ENCODE assay signal across 10 mouse cellular contexts in the genomic region with DNA sequence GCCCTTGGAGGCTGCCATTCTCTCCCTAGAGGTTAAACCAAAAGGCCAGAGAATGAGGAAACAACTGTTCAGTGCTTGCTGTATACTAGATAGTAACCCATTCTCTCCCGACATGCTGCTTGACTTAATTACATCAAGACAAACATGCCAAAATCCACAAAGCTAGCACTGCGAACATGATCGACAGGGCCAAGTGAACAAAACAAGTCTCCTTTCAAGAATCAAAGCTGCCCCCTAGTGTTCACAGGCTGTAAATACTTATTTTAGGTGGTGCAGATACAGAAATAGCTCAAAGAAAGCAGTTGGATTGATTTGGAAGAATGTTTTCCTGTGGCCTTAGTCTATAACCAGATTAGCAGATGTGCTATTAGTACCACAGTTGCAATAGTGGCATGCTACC. TPM values are rescaled to one million over a fixed set of nuclear protein-coding genes. Genes with fewer than 3 reads are reported as not detected.
DNase-seq lines count a peak whose midpoint lies in the region; ATAC-seq lines count a peak whose summit lies in the region.
"Had no signal": no experiment of that assay in that cellular context is flagged by ENCODE, and none has a peak within 500 bp of the region (broad histone marks: within the 10 kb centered on the region; RNA-seq: fewer than 3 reads in every experiment).

No protein-coding gene starts in this region.

- 39% methylated on average over 3 of the region's 3 CpGs for WGBS in hindbrain, embryonic 12.5 days
- WGBS in hindbrain, embryonic 10.5 days = 41% methylated on average over 3 of the region's 3 CpGs
- WGBS in forebrain, embryonic 16.5 days = 11% methylated on average over 3 of the region's 3 CpGs
- WGBS in neural tube, embryonic 12.5 days = 60% methylated on average over 3 of the region's 3 CpGs

- H3K9ac ChIP-seq in hindbrain, embryonic 12.5 days = no peak overlapping the region
- no peak overlapping the region for H3K9ac ChIP-seq in forebrain, embryonic 16.5 days (replicated peaks; ENCODE audit: low read depth, low read length)
- H3K9ac ChIP-seq in neural tube, embryonic 12.5 days = no peak overlapping the region
- H3K9ac ChIP-seq: embryonic facial prominence, embryonic 15.5 days; lung, embryonic 15.5 days had no signal

- H3K4me3 ChIP-seq in hindbrain, embryonic 12.5 days = no peak overlapping the region
- H3K4me3 ChIP-seq in hindbrain, embryonic 10.5 days = no peak overlapping the region
- no peak overlapping the region for H3K4me3 ChIP-seq in forebrain, embryonic 16.5 days (replicated peaks; ENCODE audit: low read length)
- no peak overlapping the region for H3K4me3 ChIP-seq in neural tube, embryonic 12.5 days
- H3K4me3 ChIP-seq: embryonic facial prominence, embryonic 15.5 days; lung, embryonic 15.5 days had no signal

- no peak overlapping the region for H3K4me2 ChIP-seq in hindbrain, embryonic 12.5 days (replicated peaks)
- no peak overlapping the region for H3K4me2 ChIP-seq in forebrain, embryonic 16.5 days (ENCODE audit: low read length)
- H3K4me2 ChIP-seq in neural tube, embryonic 12.5 days (replicated peaks) = no peak overlapping the region
- H3K4me2 ChIP-seq: embryonic facial prominence, embryonic 15.5 days; lung, embryonic 15.5 days had no signal

- H3K9me3 ChIP-seq in hindbrain, embryonic 12.5 days (replicated peaks) = no peaks in the 10 kb centered on the region
- H3K9me3 ChIP-seq in hindbrain, embryonic 10.5 days = no peaks in the 10 kb centered on the region
- H3K9me3 ChIP-seq in forebrain, embryonic 16.5 days (ENCODE audit: control insufficient read depth, low read length) = no peaks in the 10 kb centered on the region
- no peaks in the 10 kb centered on the region for H3K9me3 ChIP-seq in neural tube, embryonic 12.5 days
- H3K9me3 ChIP-seq: embryonic facial prominence, embryonic 15.5 days; lung, embryonic 15.5 days had no signal

- no peaks in the 10 kb centered on the region for H3K36me3 ChIP-seq in hindbrain, embryonic 12.5 days
- H3K36me3 ChIP-seq in hindbrain, embryonic 10.5 days = peaks cover 29% of the 10 kb centered on the region
- H3K36me3 ChIP-seq in forebrain, embryonic 16.5 days (ENCODE audit: control insufficient read depth, insufficient read depth) = no peaks in the 10 kb centered on the region
- H3K36me3 ChIP-seq in neural tube, embryonic 12.5 days = peaks cover 4% of the 10 kb centered on the region; the same call in 1 of the 2 replicates
- H3K36me3 ChIP-seq: lung, embryonic 15.5 days had no signal

- H3K4me1 ChIP-seq in hindbrain, embryonic 12.5 days = no peaks in the 10 kb centered on the region
- H3K4me1 ChIP-seq in hindbrain, embryonic 10.5 days (replicated peaks) = no peaks in the 10 kb centered on the region
- no peaks in the 10 kb centered on the region for H3K4me1 ChIP-seq in forebrain, embryonic 16.5 days (replicated peaks; ENCODE audit: control insufficient read depth, insufficient read depth, low read length)
- H3K4me1 ChIP-seq in neural tube, embryonic 12.5 days = no peaks in the 10 kb centered on the region
- H3K4me1 ChIP-seq: lung, embryonic 15.5 days had no signal

- no peaks in the 10 kb centered on the region for H3K27me3 ChIP-seq in hindbrain, embryonic 12.5 days
- no peaks in the 10 kb centered on the region for H3K27me3 ChIP-seq in hindbrain, embryonic 10.5 days (ENCODE audit: insufficient read depth, poor library complexity, severe bottlenecking)
- no peaks in the 10 kb centered on the region for H3K27me3 ChIP-seq in forebrain, embryonic 16.5 days (replicated peaks; ENCODE audit: control insufficient read depth, insufficient read depth, low read length)
- H3K27me3 ChIP-seq in neural tube, embryonic 12.5 days (replicated peaks) = no peaks in the 10 kb centered on the region
- H3K27me3 ChIP-seq: embryonic facial prominence, embryonic 15.5 days; lung, embryonic 15.5 days had no signal

- 0 out of 2 replicates have a peak, but pooled peaks have one; percentile 46 for ATAC-seq in hindbrain, embryonic 12.5 days (ENCODE audit: low FRiP score)
- peak; percentile 32; the same call in 1 of the 2 replicates for ATAC-seq in forebrain, embryonic 16.5 days
- ATAC-seq in neural tube, embryonic 12.5 days (ENCODE audit: low FRiP score, low read depth) = 0 out of 2 replicates have a peak, but pooled peaks have one; percentile 24

- no peak for DNase-seq in hindbrain, embryonic 10.5 days (ENCODE audit: low spot score)
- peak; percentile 66 for DNase-seq in CD4-positive, CD25-positive, alpha-beta regulatory T cell, adult 2 months (ENCODE audit: low read depth, low spot score)
- peak; percentile 48 for DNase-seq in adipocyte (ENCODE audit: low spot score)
- peak; percentile 38 for DNase-seq in layer of hippocampus, adult 9-11 months
- DNase-seq in adrenal gland, adult 2 months = no peak

- no peak overlapping the region for H3K27ac ChIP-seq in hindbrain, embryonic 12.5 days
- H3K27ac ChIP-seq in hindbrain, embryonic 10.5 days = no peak overlapping the region
- H3K27ac ChIP-seq in forebrain, embryonic 16.5 days (ENCODE audit: low read length) = no peak overlapping the region
- H3K27ac ChIP-seq in neural tube, embryonic 12.5 days = no peak overlapping the region
- H3K27ac ChIP-seq: embryonic facial prominence, embryonic 15.5 days; lung, embryonic 15.5 days had no signal

RNA-seq across cellular contexts. Expression of a gene that starts 44.3 kb away (rescaled TPM):
- polyA plus RNA-seq in hindbrain, embryonic 12.5 days (2016; fragmentation: Nextera tagmentation; extraction: Ambion mirVana) = not detected in 2 replicates
- polyA plus RNA-seq in hindbrain, embryonic 10.5 days (2016; fragmentation: Nextera tagmentation; extraction: Ambion mirVana) = not detected in 2 replicates
- polyA plus RNA-seq in forebrain, embryonic 16.5 days (2015; fragmentation: Nextera tagmentation; extraction: Ambion mirVana) = not detected in 2 replicates
- polyA plus RNA-seq in neural tube, embryonic 12.5 days (2016; fragmentation: Nextera tagmentation; extraction: Ambion mirVana) = not detected in 2 replicates
- total RNA-seq in adrenal gland, adult 2 months (2021) = 1 to 10 TPM; 1.0 to 2.2 TPM
- 0.09 TPM in 1 of 2 replicates, not detected in the other for polyA plus RNA-seq in adrenal gland, adult 2 months (2012; rRNA removed)
- polyA plus RNA-seq: lung, embryonic 15.5 days had no signal

Comparison
In these comparisons a context has a peak if more than half of its experiments do, and no peak if none do; other contexts are left out.
1. DNase-seq: peak in CD4-positive, CD25-positive, alpha-beta regulatory T cell, adult 2 months (single experiment), adipocyte (single experiment) and layer of hippocampus, adult 9-11 months (single experiment); none in hindbrain, embryonic 10.5 days (single experiment) and adrenal gland, adult 2 months (single experiment).
2. Peak in every context shown above with its lines, with median percentiles within 50 percentile points of each other: ATAC-seq.